Mouse (Mus musculus): ENCODE measurements around the gene Dpm3. TPM values are rescaled to one million over a fixed set of nuclear protein-coding genes. Genes with fewer than 3 reads are reported as not detected.

Dpm3 gene
- polyA plus RNA-seq, 1 experiment, result 431 TPM

- Histone ChIP-seq H3K27ac (ENCODE audit: insufficient read depth, low read depth, low read length) (peak overlapping the region; percentile 5; the same call in 1 of the 2 replicates), H3K4me1 (ENCODE audit: control insufficient read depth, insufficient read depth, low read length) (peaks cover 11% of the 10 kb centered on the region), H3K4me3 (ENCODE audit: insufficient read depth, low read depth, low read length) (no peak overlapping the region), H3K36me3 (ENCODE audit: control insufficient read depth, insufficient read depth, low read length) (no peaks in the 10 kb centered on the region), H3K27me3 (replicated peaks; ENCODE audit: control insufficient read depth, insufficient read depth, low read length) (no peaks in the 10 kb centered on the region)
- WGBS, result 66% methylated on average over 2 of the region's 2 CpGs
- TF ChIP-seq CTCF (conservative IDR thresholded peaks at IDR 0.05; ENCODE audit: insufficient read depth, insufficient read length, low read depth, low read length), result 0 out of 2 replicates have a peak, but pooled peaks have one; percentile 4
- TF ChIP-seq POLR2A (IDR thresholded peaks at IDR 0.05; ENCODE audit: low read depth, low read length), result no peak
- no peak for DNase-seq
Measured at GRCm38 (mm10) chr3:89300514-89300913, 41.4 kb downstream of the Dpm3 start.

DNA sequence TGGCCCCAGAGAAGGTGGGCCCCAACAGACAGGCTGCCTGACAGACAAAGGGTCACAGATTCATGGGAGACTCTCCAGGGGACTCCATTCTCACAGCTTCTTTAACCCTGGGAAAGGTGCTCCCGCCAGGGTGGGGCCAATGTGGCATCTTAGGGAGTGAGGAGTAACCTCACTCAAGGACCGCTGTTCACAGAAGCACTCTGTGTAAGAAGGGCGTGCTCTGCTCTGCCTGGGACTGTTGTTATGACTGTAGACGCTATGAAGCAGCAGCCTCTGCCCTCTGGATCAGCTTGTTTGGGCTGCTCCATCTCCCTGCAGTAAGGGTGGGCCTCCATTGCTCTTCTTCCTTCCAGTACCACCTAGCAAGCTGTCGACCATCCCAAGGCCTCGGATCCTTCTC lies 45.3 kb downstream of the Dpm3 start:
- Histone ChIP-seq H3K27me3 (replicated peaks; ENCODE audit: control insufficient read depth, insufficient read depth, low read length) (no peaks in the 10 kb centered on the region), H3K36me3 (ENCODE audit: control insufficient read depth, insufficient read depth, low read length) (no peaks in the 10 kb centered on the region), H3K4me3 (ENCODE audit: insufficient read depth, low read depth, low read length) (no peak overlapping the region), H3K27ac (ENCODE audit: insufficient read depth, low read depth, low read length) (no peak overlapping the region), H3K4me1 (ENCODE audit: control insufficient read depth, insufficient read depth, low read length) (peaks cover 12% of the 10 kb centered on the region)
- DNase-seq, result no peak
- WGBS, result 83% methylated on average over 6 of the region's 6 CpGs
- TF ChIP-seq CTCF (conservative IDR thresholded peaks at IDR 0.05; ENCODE audit: insufficient read depth, insufficient read length, low read depth, low read length) (no peak), POLR2A (IDR thresholded peaks at IDR 0.05; ENCODE audit: low read depth, low read length) (no peak)

- H3K4me1 ChIP-seq (ENCODE audit: control insufficient read depth, insufficient read depth, low read length), result peaks cover 12% of the 10 kb centered on the region
- H3K27ac ChIP-seq (ENCODE audit: insufficient read depth, low read depth, low read length), result peak overlapping the region; percentile 42
- H3K36me3 ChIP-seq (ENCODE audit: control insufficient read depth, insufficient read depth, low read length), result no peaks in the 10 kb centered on the region
- TF ChIP-seq POLR2A (IDR thresholded peaks at IDR 0.05; ENCODE audit: low read depth, low read length) (no peak), CTCF (conservative IDR thresholded peaks at IDR 0.05; ENCODE audit: insufficient read depth, insufficient read length, low read depth, low read length) (no peak)
- no peak overlapping the region for H3K4me3 ChIP-seq (ENCODE audit: insufficient read depth, low read depth, low read length)
- H3K27me3 ChIP-seq (replicated peaks; ENCODE audit: control insufficient read depth, insufficient read depth, low read length), result no peaks in the 10 kb centered on the region
- DNase-seq, result no peak
- WGBS, result 38% methylated on average over 4 of the region's 4 CpGs
Measured at GRCm38 (mm10) chr3:89305105-89305504, 45.9 kb downstream of the Dpm3 start.

DNA sequence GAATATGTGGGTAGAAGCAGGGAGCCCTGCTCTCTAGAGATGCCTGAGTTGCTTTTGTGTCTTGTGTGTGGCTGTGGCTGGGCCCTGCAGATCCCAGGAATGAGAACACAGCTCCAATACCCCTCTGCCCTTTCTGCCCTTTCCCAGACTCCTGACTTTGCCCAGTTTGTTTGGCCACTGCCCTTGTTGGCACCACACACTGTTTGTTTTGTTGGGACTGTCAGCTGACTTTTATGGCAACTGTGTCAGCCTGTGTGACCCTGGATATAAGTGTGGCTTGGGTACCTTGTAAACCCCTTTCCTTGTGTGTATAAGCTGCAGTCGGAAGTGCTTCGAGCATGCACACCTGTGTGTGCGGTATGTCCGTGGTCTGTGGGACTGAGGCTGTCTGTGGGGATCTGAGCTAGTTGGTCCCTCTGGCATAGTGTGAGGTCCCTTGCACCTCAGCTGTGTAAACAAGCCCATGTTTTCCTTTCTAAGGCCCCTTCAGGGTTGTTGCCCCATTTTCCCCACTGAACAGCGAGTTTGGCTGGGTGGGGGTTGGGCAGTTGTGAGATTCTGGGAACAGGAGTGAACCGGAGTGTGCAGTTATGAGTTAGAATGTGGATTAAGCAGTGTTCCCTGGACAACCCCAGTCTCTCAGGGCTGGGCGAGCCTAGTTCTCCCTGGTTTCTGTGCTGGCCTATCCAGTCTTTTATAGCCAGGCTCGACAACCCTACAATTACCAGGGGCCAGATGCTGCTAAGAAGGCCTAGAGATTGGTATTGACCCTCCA lies 46.6 kb downstream of the Dpm3 start:
- DNase-seq, result peak; percentile 86
- no peaks in the 10 kb centered on the region for H3K27me3 ChIP-seq (replicated peaks; ENCODE audit: control insufficient read depth, insufficient read depth, low read length)
- peak overlapping the region; percentile 59 for H3K27ac ChIP-seq (ENCODE audit: insufficient read depth, low read depth, low read length)
- no peak overlapping the region for H3K4me3 ChIP-seq (ENCODE audit: insufficient read depth, low read depth, low read length)
- H3K4me1 ChIP-seq (ENCODE audit: control insufficient read depth, insufficient read depth, low read length), result peaks cover 12% of the 10 kb centered on the region
- TF ChIP-seq POLR2A (IDR thresholded peaks at IDR 0.05; ENCODE audit: low read depth, low read length), result no peak
- no peak for TF ChIP-seq CTCF (conservative IDR thresholded peaks at IDR 0.05; ENCODE audit: insufficient read depth, insufficient read length, low read depth, low read length)
- no peaks in the 10 kb centered on the region for H3K36me3 ChIP-seq (ENCODE audit: control insufficient read depth, insufficient read depth, low read length)
- 52% methylated on average over 8 of the region's 8 CpGs for WGBS

DNA sequence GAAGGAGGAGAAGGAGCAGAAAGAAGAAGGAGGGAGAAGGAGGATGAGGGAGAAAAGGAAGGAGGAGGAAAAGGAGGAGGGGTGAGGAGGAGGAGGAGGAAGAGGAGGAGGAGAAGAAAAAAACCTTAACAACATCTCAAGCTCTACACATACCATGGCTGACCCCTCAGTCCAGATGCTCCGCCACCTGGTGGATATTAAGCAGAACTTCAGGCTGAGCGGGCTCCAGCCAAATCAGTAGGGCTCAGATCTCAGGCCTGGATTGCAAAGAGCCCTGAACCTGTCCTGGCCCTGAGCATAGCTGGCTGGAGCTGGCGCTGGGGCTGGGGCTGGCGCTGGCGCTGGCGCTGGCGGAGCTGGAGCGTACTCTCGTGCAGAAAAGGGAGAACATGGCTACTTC lies 48.9 kb downstream of the Dpm3 start:
- peak; percentile 86 for DNase-seq
- no peaks in the 10 kb centered on the region for H3K27me3 ChIP-seq (replicated peaks; ENCODE audit: control insufficient read depth, insufficient read depth, low read length)
- no peak for TF ChIP-seq POLR2A (IDR thresholded peaks at IDR 0.05; ENCODE audit: low read depth, low read length)
- TF ChIP-seq CTCF (conservative IDR thresholded peaks at IDR 0.05; ENCODE audit: insufficient read depth, insufficient read length, low read depth, low read length), result peak; percentile 93
- H3K4me3 ChIP-seq (ENCODE audit: insufficient read depth, low read depth, low read length), result no peak overlapping the region
- no peak overlapping the region for H3K27ac ChIP-seq (ENCODE audit: insufficient read depth, low read depth, low read length)
- H3K4me1 ChIP-seq (ENCODE audit: control insufficient read depth, insufficient read depth, low read length), result peaks cover 12% of the 10 kb centered on the region
- H3K36me3 ChIP-seq (ENCODE audit: control insufficient read depth, insufficient read depth, low read length), result no peaks in the 10 kb centered on the region
- WGBS, result 2% methylated on average over 9 of the region's 9 CpGs

- Histone ChIP-seq H3K27me3 (replicated peaks; ENCODE audit: control insufficient read depth, insufficient read depth, low read length) (no peaks in the 10 kb centered on the region; the same call in 1 of the 2 replicates), H3K36me3 (ENCODE audit: control insufficient read depth, insufficient read depth, low read length) (no peaks in the 10 kb centered on the region), H3K27ac (ENCODE audit: insufficient read depth, low read depth, low read length) (no peak overlapping the region), H3K4me3 (ENCODE audit: insufficient read depth, low read depth, low read length) (no peak overlapping the region), H3K4me1 (ENCODE audit: control insufficient read depth, insufficient read depth, low read length) (no peaks in the 10 kb centered on the region)
- WGBS, result 74% methylated on average over 5 of the region's 5 CpGs
- DNase-seq, result no peak
- TF ChIP-seq POLR2A (IDR thresholded peaks at IDR 0.05; ENCODE audit: low read depth, low read length) (no peak), CTCF (conservative IDR thresholded peaks at IDR 0.05; ENCODE audit: insufficient read depth, insufficient read length, low read depth, low read length) (no peak)
Measured at GRCm38 (mm10) chr3:89314340-89314739, 55.2 kb downstream of the Dpm3 start.

DNA sequence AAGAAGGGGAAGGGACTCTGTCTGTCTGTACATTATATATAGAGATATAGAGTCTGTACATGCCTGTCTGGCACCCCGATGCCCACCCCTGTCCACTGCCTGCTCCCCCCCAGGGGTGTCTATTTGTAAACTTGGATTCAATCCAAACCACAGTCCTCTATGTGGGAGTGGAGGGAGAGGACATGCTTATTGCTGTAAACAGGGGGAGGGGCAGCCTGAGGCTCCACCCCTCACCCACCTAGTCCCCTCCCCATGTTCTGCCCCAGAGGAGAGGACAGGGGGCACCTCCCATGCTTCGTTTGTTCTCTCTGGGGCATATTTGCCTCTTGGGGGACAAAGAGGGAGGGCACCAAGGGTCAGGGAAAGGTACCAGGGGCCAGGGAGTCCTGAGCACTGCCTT lies 55.6 kb downstream of the Dpm3 start:
- TF ChIP-seq CTCF (conservative IDR thresholded peaks at IDR 0.05; ENCODE audit: insufficient read depth, insufficient read length, low read depth, low read length) (no peak), POLR2A (IDR thresholded peaks at IDR 0.05; ENCODE audit: low read depth, low read length) (no peak)
- Histone ChIP-seq H3K27me3 (replicated peaks; ENCODE audit: control insufficient read depth, insufficient read depth, low read length) (peaks cover 3% of the 10 kb centered on the region), H3K36me3 (ENCODE audit: control insufficient read depth, insufficient read depth, low read length) (no peaks in the 10 kb centered on the region), H3K4me1 (ENCODE audit: control insufficient read depth, insufficient read depth, low read length) (no peaks in the 10 kb centered on the region), H3K4me3 (ENCODE audit: insufficient read depth, low read depth, low read length) (no peak overlapping the region), H3K27ac (ENCODE audit: insufficient read depth, low read depth, low read length) (no peak overlapping the region)
- no peak for DNase-seq
- 51% methylated on average over 2 of the region's 2 CpGs for WGBS

All from kidney, adult 2 months (tissue).